Mouse (Mus musculus): ENCODE data around the gene Gm21317. TPM values are rescaled to one million over a fixed set of nuclear protein-coding genes. Genes with fewer than 3 reads are reported as not detected.
"Not testable (repeated sequence)": the region's sequence is repeated elsewhere in the genome, so short reads cannot be mapped to it uniquely, and the experiment has no call there.

Gene Gm21317
- polyA plus RNA-seq (2014; fragmentation: Nextera tagmentation; extraction: Ambion mirVana): not detected in 2 replicates

GRCm38 (mm10) chrY:82224927-82225326 is at the start of gene Gm21317:
TSS of gene Gm21317 (plus strand) at chrY:82225227.
- H3K27ac ChIP-seq (ENCODE audit: low read depth, low read length); H3K36me3 ChIP-seq (ENCODE audit: control insufficient read depth, insufficient read depth, low read length); H3K27me3 ChIP-seq (ENCODE audit: control insufficient read depth, insufficient read depth, low read length); H3K9ac ChIP-seq (ENCODE audit: low read depth, low read length); H3K9me3 ChIP-seq (replicated peaks; ENCODE audit: control insufficient read depth, low read length); H3K4me1 ChIP-seq (ENCODE audit: control insufficient read depth, insufficient read depth, low read length); H3K4me2 ChIP-seq; ATAC-seq (replicated peaks; ENCODE audit: insufficient number of reproducible peaks, low FRiP score, low TSS enrichment); H3K4me3 ChIP-seq (ENCODE audit: low read depth, low read length): not testable (repeated sequence)
- WGBS (ENCODE audit: insufficient replicate concordance): no CpG with 5 or more reads among the region's 6 CpGs
